Mouse (Mus musculus) granulocyte monocyte progenitor cell, adult 5-6 weeks (primary cell): Measurements from ENCODE around the gene Vmn1r34. TPM values are rescaled to one million over a fixed set of nuclear protein-coding genes. Genes with fewer than 3 reads are reported as not detected.
A peak's percentile ranks its signal among the peaks of the same experiment; 100 is the strongest.
"Not testable (repeated sequence)": the region's sequence is repeated elsewhere in the genome, so short reads cannot be mapped to it uniquely, and the experiment has no call there.

Experiments used
- ATAC-seq: replicated peaks from 2 replicates; pipeline ENCODE4 v1.8.0; 2016; ENCODE audit warnings: mild to moderate bottlenecking, moderate TSS enrichment, inconsistent platforms; ENCODE audit not compliant: poor library complexity, severe bottlenecking
- total RNA-seq, 2 experiments: library from RNA; stranded (forward) in 1 of 2; stranded (reverse) in 1 of 2; fragments of 200-712, 200-1000 nt in 1 of 2; fragments of >200 nt in 1 of 2; fragmentation: Nextera tagmentation in 1 of 2; gene quantifications; 2 replicates each; pipeline ENCODE4 v1.2.3; 2014 to 2017

Vmn1r34 gene
- not detected in 2 replicates for total RNA-seq (2014; fragmentation: Nextera tagmentation)
- not detected in 2 replicates for total RNA-seq (2017)

GRCm38 (mm10) chr6:66643779-66644178 is at the start of gene Vmn1r34:
Gene Vmn1r34, minus strand, starts transcription at chr6:66643879.
- no peak for ATAC-seq

GRCm38 (mm10) chr6:66685806-66686205 is 42.1 kb upstream of the Vmn1r34 start, which contains the start of gene Vmn1r35:
Gene Vmn1r35, minus strand, starts transcription at chr6:66685906.
- ATAC-seq = no peak

- not testable (repeated sequence) for ATAC-seq
Observed at GRCm38 (mm10) chr6:66618182-66618581, 25.5 kb downstream of the Vmn1r34 start, which contains the start of gene Vmn1r33. Gene Vmn1r33, minus strand, starts transcription at chr6:66618282.

GRCm38 (mm10) chr6:66595804-66596203 is 47.9 kb downstream of the Vmn1r34 start:
- ATAC-seq = peak; percentile 66

Other genes with a start within 250 kb of the Vmn1r34 start
- 89.6 and 131 TPM in 2 replicates for gene Mad2l1, start 108.5 kb downstream of the Vmn1r34 start, total RNA-seq (2014; fragmentation: Nextera tagmentation)
- gene Mad2l1, start 108.5 kb downstream of the Vmn1r34 start, total RNA-seq (2017) = 142 and 148 TPM in 2 replicates
- not detected in 2 replicates for gene Vmn1r32, start 83.8 kb downstream of the Vmn1r34 start, total RNA-seq (2014; fragmentation: Nextera tagmentation)
- not detected in 2 replicates for gene Vmn1r32, start 83.8 kb downstream of the Vmn1r34 start, total RNA-seq (2017)
- gene Vmn1r33, start 25.6 kb downstream of the Vmn1r34 start, total RNA-seq (2014; fragmentation: Nextera tagmentation) = not detected in 2 replicates
- gene Vmn1r33, start 25.6 kb downstream of the Vmn1r34 start, total RNA-seq (2017) = not detected in 2 replicates
- gene Vmn1r35, start 42.0 kb upstream of the Vmn1r34 start, total RNA-seq (2014; fragmentation: Nextera tagmentation) = not detected in 2 replicates
- gene Vmn1r35, start 42.0 kb upstream of the Vmn1r34 start, total RNA-seq (2017) = not detected in 2 replicates
- gene Vmn1r36, start 75.3 kb upstream of the Vmn1r34 start, total RNA-seq (2014; fragmentation: Nextera tagmentation) = not detected in 2 replicates
- gene Vmn1r36, start 75.3 kb upstream of the Vmn1r34 start, total RNA-seq (2017) = not detected in 2 replicates
- gene Vmn1r37, start 85.5 kb upstream of the Vmn1r34 start, total RNA-seq (2014; fragmentation: Nextera tagmentation) = not detected in 2 replicates
- not detected in 2 replicates for gene Vmn1r37, start 85.5 kb upstream of the Vmn1r34 start, total RNA-seq (2017)
- not detected in 2 replicates for gene Vmn1r38, start 138.7 kb upstream of the Vmn1r34 start, total RNA-seq (2014; fragmentation: Nextera tagmentation)
- not detected in 2 replicates for gene Vmn1r38, start 138.7 kb upstream of the Vmn1r34 start, total RNA-seq (2017)
- not detected in 2 replicates for gene Vmn1r39, start 166.7 kb upstream of the Vmn1r34 start, total RNA-seq (2014; fragmentation: Nextera tagmentation)
- not detected in 2 replicates for gene Vmn1r39, start 166.7 kb upstream of the Vmn1r34 start, total RNA-seq (2017)